Mouse (Mus musculus) adrenal gland (tissue): Measurements from ENCODE around the gene Ndn.

Experiments
- intact Hi-C: fragments of 180-260 bp; cut with DNase I; formaldehyde crosslinking; loops from one replicate; pipeline ENCODE4 v1.15.1; 2025
- long read RNA-seq, 2 experiments: library from polyadenylated mRNA; unstranded; transcript quantifications; one replicate each; pipeline ENCODE4 v2.0.0; 2020; ENCODE audit warnings: borderline replicate concordance in 1 of 2; ENCODE audit not compliant: insufficient replicate concordance in 1 of 2

Gene Ndn
- long read RNA-seq, experiment 1, transcript Ndn-201 (1 exons, 3,694 nt): major isoform, 293 of 293 reads
- long read RNA-seq, experiment 1, partial matches to known transcripts: 0 of 293 reads
- long read RNA-seq, experiment 1, other reads (novel, unspliced or antisense): 0 of 293 reads
- long read RNA-seq, experiment 2, transcript Ndn-201 (1 exons, 3,694 nt): major isoform, 483 of 483 reads
- long read RNA-seq, experiment 2, partial matches to known transcripts: 0 of 483 reads
- long read RNA-seq, experiment 2, other reads (novel, unspliced or antisense): 0 of 483 reads

GRCm38 (mm10) chr7:62346269-62346668 lies at the start of gene Ndn:
Gene Ndn (plus strand): TSS chr7:62346569.
- intact Hi-C loops: no loop called here

GRCm38 (mm10) chr7:62302451-62302850 lies 43.9 kb upstream of the Ndn start:
- intact Hi-C loops: no loop called here

GRCm38 (mm10) chr7:62306896-62307614 lies 39.3 kb upstream of the Ndn start:
- intact Hi-C loops: no loop called here

- intact Hi-C loops: no loop called here
Measured at GRCm38 (mm10) chr7:62316793-62317192, 29.6 kb upstream of the Ndn start.

GRCm38 (mm10) chr7:62345411-62345810 lies 958 bp upstream of the Ndn start:
- intact Hi-C loops: no loop called here

GRCm38 (mm10) chr7:62348106-62348803 lies 1.9 kb downstream of the Ndn start:
- intact Hi-C loops: no loop called here

- intact Hi-C loops: no loop called here
Measured at GRCm38 (mm10) chr7:62348804-62349190, 2.4 kb downstream of the Ndn start.

GRCm38 (mm10) chr7:62351266-62351665 lies 4.9 kb downstream of the Ndn start:
- intact Hi-C loops: no loop called here

GRCm38 (mm10) chr7:62365039-62365636 lies 18.8 kb downstream of the Ndn start:
- intact Hi-C loops: no loop called here

- intact Hi-C loops: no loop called here
Measured at GRCm38 (mm10) chr7:62366730-62367129, 20.4 kb downstream of the Ndn start.

GRCm38 (mm10) chr7:62375658-62376057 lies 29.3 kb downstream of the Ndn start:
- intact Hi-C loops: no loop called here

- intact Hi-C loops: no loop called here
Measured at GRCm38 (mm10) chr7:62376510-62377304, 30.3 kb downstream of the Ndn start, which contains the start of gene Magel2. Gene Magel2 (plus strand): TSS chr7:62377010.

GRCm38 (mm10) chr7:62377313-62377712 lies 30.9 kb downstream of the Ndn start:
- intact Hi-C loops: no loop called here

GRCm38 (mm10) chr7:62378529-62378928 lies 32.2 kb downstream of the Ndn start:
- intact Hi-C loops: no loop called here

GRCm38 (mm10) chr7:62382391-62382790 lies 36.0 kb downstream of the Ndn start:
- intact Hi-C loops: loop anchor here (1.0 to 5.0 kb wide), 2 partner anchors 155 to 205 kb away; no protein-coding TSS in a partner anchor

- intact Hi-C loops: no loop called here
Measured at GRCm38 (mm10) chr7:62388291-62388690, 41.9 kb downstream of the Ndn start.

- intact Hi-C loops: no loop called here
Measured at GRCm38 (mm10) chr7:62392202-62392601, 45.8 kb downstream of the Ndn start.
